Mouse (Mus musculus): ENCODE results near the gene Vmn1r89. TPM values are rescaled to one million over a fixed set of nuclear protein-coding genes. Genes with fewer than 3 reads are reported as not detected.

Vmn1r89 gene
- not detected for polyA plus RNA-seq (2014; fragmentation: Illumina TruSeq; extraction: RNeasy Lipid Tissue Mini Kit (QIAGEN cat#74804); ENCODE audit: low read depth, low replicate concordance)

DNA sequence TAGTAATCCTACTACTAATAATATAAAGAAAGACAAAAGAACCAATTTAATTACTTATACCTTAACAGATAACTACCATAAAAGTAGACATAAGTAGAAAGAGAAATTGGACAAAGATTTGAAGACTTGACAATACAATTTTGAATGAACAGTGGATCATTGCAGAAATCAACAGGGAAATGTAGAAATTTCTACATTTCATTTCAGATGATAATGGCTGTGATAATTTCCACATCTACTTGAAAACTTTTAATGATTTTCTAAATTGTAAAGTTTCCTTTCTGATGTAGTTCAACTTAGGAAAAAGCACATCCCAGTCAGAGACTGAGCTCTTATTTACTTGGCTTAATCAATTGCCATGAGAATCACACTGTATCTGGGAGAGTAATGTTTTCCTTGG lies at the start of gene Vmn1r89:
TSS of gene Vmn1r89 (plus strand) at position 301 of the 400 bp plus-strand sequence.

Other genes with a start within 250 kb of the Vmn1r89 start
- 1.6 TPM for gene Zfp324, start 247.2 kb upstream of the Vmn1r89 start, polyA plus RNA-seq (2014; fragmentation: Illumina TruSeq; extraction: RNeasy Lipid Tissue Mini Kit (QIAGEN cat#74804); ENCODE audit: low read depth, low replicate concordance)
- gene Zfp446, start 235.2 kb upstream of the Vmn1r89 start, polyA plus RNA-seq (2014; fragmentation: Illumina TruSeq; extraction: RNeasy Lipid Tissue Mini Kit (QIAGEN cat#74804); ENCODE audit: low read depth, low replicate concordance), result 1.9 TPM
- gene Slc27a5, start 214.8 kb upstream of the Vmn1r89 start, polyA plus RNA-seq (2014; fragmentation: Illumina TruSeq; extraction: RNeasy Lipid Tissue Mini Kit (QIAGEN cat#74804); ENCODE audit: low read depth, low replicate concordance), result 181 TPM
- 18.0 TPM for gene Trim28, start 213.9 kb upstream of the Vmn1r89 start, polyA plus RNA-seq (2014; fragmentation: Illumina TruSeq; extraction: RNeasy Lipid Tissue Mini Kit (QIAGEN cat#74804); ENCODE audit: low read depth, low replicate concordance)
- 0.24 TPM for gene Zbtb45, start 203.0 kb upstream of the Vmn1r89 start, polyA plus RNA-seq (2014; fragmentation: Illumina TruSeq; extraction: RNeasy Lipid Tissue Mini Kit (QIAGEN cat#74804); ENCODE audit: low read depth, low replicate concordance)
- gene Chmp2a, start 178.2 kb upstream of the Vmn1r89 start, polyA plus RNA-seq (2014; fragmentation: Illumina TruSeq; extraction: RNeasy Lipid Tissue Mini Kit (QIAGEN cat#74804); ENCODE audit: low read depth, low replicate concordance), result 78.1 TPM
- 30.5 TPM for gene Ube2m, start 174.7 kb upstream of the Vmn1r89 start, polyA plus RNA-seq (2014; fragmentation: Illumina TruSeq; extraction: RNeasy Lipid Tissue Mini Kit (QIAGEN cat#74804); ENCODE audit: low read depth, low replicate concordance)
- 0.11 TPM for gene Mzf1, start 158.3 kb upstream of the Vmn1r89 start, polyA plus RNA-seq (2014; fragmentation: Illumina TruSeq; extraction: RNeasy Lipid Tissue Mini Kit (QIAGEN cat#74804); ENCODE audit: low read depth, low replicate concordance)
- not detected for gene Vmn1r85, start 117.8 kb upstream of the Vmn1r89 start, polyA plus RNA-seq (2014; fragmentation: Illumina TruSeq; extraction: RNeasy Lipid Tissue Mini Kit (QIAGEN cat#74804); ENCODE audit: low read depth, low replicate concordance)
- not detected for gene Vmn1r86, start 93.1 kb upstream of the Vmn1r89 start, polyA plus RNA-seq (2014; fragmentation: Illumina TruSeq; extraction: RNeasy Lipid Tissue Mini Kit (QIAGEN cat#74804); ENCODE audit: low read depth, low replicate concordance)
- not detected for gene Vmn1r87, start 72.9 kb upstream of the Vmn1r89 start, polyA plus RNA-seq (2014; fragmentation: Illumina TruSeq; extraction: RNeasy Lipid Tissue Mini Kit (QIAGEN cat#74804); ENCODE audit: low read depth, low replicate concordance)
- gene Vmn1r88, start 53.5 kb upstream of the Vmn1r89 start, polyA plus RNA-seq (2014; fragmentation: Illumina TruSeq; extraction: RNeasy Lipid Tissue Mini Kit (QIAGEN cat#74804); ENCODE audit: low read depth, low replicate concordance), result 0.05 TPM
- 1.0 TPM for gene Lig1, start 64.3 kb downstream of the Vmn1r89 start, polyA plus RNA-seq (2014; fragmentation: Illumina TruSeq; extraction: RNeasy Lipid Tissue Mini Kit (QIAGEN cat#74804); ENCODE audit: low read depth, low replicate concordance)
- 2.5 TPM for gene Zswim9, start 65.7 kb downstream of the Vmn1r89 start, polyA plus RNA-seq (2014; fragmentation: Illumina TruSeq; extraction: RNeasy Lipid Tissue Mini Kit (QIAGEN cat#74804); ENCODE audit: low read depth, low replicate concordance)
- gene Pla2g4c, start 111.6 kb downstream of the Vmn1r89 start, polyA plus RNA-seq (2014; fragmentation: Illumina TruSeq; extraction: RNeasy Lipid Tissue Mini Kit (QIAGEN cat#74804); ENCODE audit: low read depth, low replicate concordance), result not detected
- not detected for gene Cabp5, start 185.1 kb downstream of the Vmn1r89 start, polyA plus RNA-seq (2014; fragmentation: Illumina TruSeq; extraction: RNeasy Lipid Tissue Mini Kit (QIAGEN cat#74804); ENCODE audit: low read depth, low replicate concordance)
- not detected for gene Bsph1, start 237.8 kb downstream of the Vmn1r89 start, polyA plus RNA-seq (2014; fragmentation: Illumina TruSeq; extraction: RNeasy Lipid Tissue Mini Kit (QIAGEN cat#74804); ENCODE audit: low read depth, low replicate concordance)

Measured in liver, adult 10 weeks (tissue).